Mouse (Mus musculus): ENCODE measurements around the gene Rps6. TPM values are rescaled to one million over a fixed set of nuclear protein-coding genes. Genes with fewer than 3 reads are reported as not detected.

Rps6 gene
- total and polyA plus RNA-seq, 2 experiments: 301 to 380 TPM

DNA sequence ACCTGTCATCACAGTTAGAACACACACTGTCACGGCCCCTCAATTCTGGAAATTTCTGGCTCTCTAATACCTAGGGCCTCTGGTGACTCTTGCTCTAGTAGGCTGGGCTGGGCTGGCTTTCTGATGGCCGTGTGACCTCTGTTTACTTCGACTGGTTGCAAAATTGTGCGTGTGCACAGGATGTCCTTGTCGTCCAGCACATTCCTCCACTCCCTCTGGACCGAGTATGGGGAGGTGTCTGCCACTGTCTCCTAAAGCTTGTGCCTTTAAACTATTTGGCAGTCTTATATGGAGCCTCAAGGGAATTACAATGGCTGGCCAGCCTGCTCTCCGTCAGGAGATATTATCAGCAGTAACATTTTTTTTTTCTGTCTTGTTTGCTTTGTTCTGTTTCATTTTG is 40.2 kb upstream of the Rps6 start:
- H3K79me2 ChIP-seq (ENCODE audit: control insufficient read depth, insufficient read depth, low read length): no peaks in the 10 kb centered on the region
- peak overlapping the region; percentile 63 for H3K27ac ChIP-seq (replicated peaks; ENCODE audit: insufficient read depth, low read depth, low read length)
- H3K36me3 ChIP-seq (ENCODE audit: control insufficient read depth, insufficient read depth, low read length): no peaks in the 10 kb centered on the region
- no peak overlapping the region for H3K4me3 ChIP-seq (ENCODE audit: insufficient read depth, low read depth, low read length)
- DNase-seq (ENCODE audit: extremely low read depth, low read depth, low spot score): peak; percentile 94
- no peaks in the 10 kb centered on the region for H3K27me3 ChIP-seq (ENCODE audit: control insufficient read depth, insufficient read depth, low read length)
- H3K9ac ChIP-seq (ENCODE audit: low read depth, low read length): no peak overlapping the region
- WGBS: 9% methylated on average over 7 of the region's 7 CpGs
- TF ChIP-seq POLR2A (IDR thresholded peaks at IDR 0.05; ENCODE audit: extremely low read depth, insufficient read depth, low read length) (no peak), CTCF (IDR thresholded peaks at IDR 0.05; ENCODE audit: low read depth, low read length) (no peak)
- peaks cover 19% of the 10 kb centered on the region for H3K4me1 ChIP-seq (ENCODE audit: control insufficient read depth, insufficient read depth, low read length)

GRCm38 (mm10) chr4:86887879-86888278 is 30.7 kb upstream of the Rps6 start:
- peaks cover 8% of the 10 kb centered on the region; the same call in 1 of the 2 replicates for H3K4me1 ChIP-seq (ENCODE audit: control insufficient read depth, insufficient read depth, low read length)
- 78% methylated on average over 5 of the region's 5 CpGs for WGBS
- DNase-seq (ENCODE audit: extremely low read depth, low read depth, low spot score): no peak
- no peak overlapping the region for H3K9ac ChIP-seq (ENCODE audit: low read depth, low read length)
- TF ChIP-seq CTCF (IDR thresholded peaks at IDR 0.05; ENCODE audit: low read depth, low read length): peak; percentile 6; the same call in 1 of the 2 replicates
- no peak for TF ChIP-seq POLR2A (IDR thresholded peaks at IDR 0.05; ENCODE audit: extremely low read depth, insufficient read depth, low read length)
- H3K27ac ChIP-seq (replicated peaks; ENCODE audit: insufficient read depth, low read depth, low read length): no peak overlapping the region
- no peaks in the 10 kb centered on the region; the same call in 1 of the 2 replicates for H3K79me2 ChIP-seq (ENCODE audit: control insufficient read depth, insufficient read depth, low read length)
- peaks cover 3% of the 10 kb centered on the region; the same call in 1 of the 2 replicates for H3K36me3 ChIP-seq (ENCODE audit: control insufficient read depth, insufficient read depth, low read length)
- H3K4me3 ChIP-seq (ENCODE audit: insufficient read depth, low read depth, low read length): no peak overlapping the region
- H3K27me3 ChIP-seq (ENCODE audit: control insufficient read depth, insufficient read depth, low read length): no peaks in the 10 kb centered on the region

DNA sequence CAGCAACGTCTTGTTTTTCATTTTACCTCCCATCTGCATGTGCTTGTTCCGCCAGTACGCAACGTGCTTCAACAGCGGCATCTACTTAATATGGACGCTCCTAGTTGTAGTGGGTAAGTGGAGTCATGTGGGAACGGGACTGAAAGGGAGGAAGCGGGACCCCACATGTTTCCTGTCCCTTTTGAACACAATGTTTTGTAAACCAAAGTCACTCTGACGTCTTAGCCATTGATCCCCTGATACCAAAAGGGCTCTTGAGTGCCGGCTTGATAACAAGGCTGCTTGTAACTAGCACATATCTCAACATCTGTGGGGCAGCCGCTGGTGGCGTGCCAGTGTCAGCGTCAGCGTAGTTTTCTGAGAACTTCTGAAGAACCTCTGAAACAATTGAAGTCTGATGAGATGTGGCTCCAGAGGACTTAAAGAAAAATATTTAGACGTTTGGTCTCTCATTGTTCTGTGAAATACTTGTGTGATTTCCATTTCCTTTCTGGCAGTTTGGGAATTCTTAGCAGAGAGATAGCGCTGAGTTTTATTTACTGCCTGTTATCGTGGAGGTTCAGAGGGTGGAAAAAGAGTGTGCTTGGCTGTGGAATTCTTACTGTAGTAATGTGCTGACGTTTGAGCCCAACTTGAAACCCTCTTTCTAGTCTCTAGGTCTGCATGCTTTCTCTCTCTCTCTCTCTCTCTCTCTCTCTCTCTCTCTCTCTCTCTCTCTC is 29.1 kb upstream of the Rps6 start:
- DNase-seq (ENCODE audit: extremely low read depth, low read depth, low spot score): peak; percentile 59
- Histone ChIP-seq H3K79me2 (ENCODE audit: control insufficient read depth, insufficient read depth, low read length) (no peaks in the 10 kb centered on the region; the same call in 1 of the 2 replicates), H3K4me3 (ENCODE audit: insufficient read depth, low read depth, low read length) (peak overlapping the region; percentile 50), H3K27ac (replicated peaks; ENCODE audit: insufficient read depth, low read depth, low read length) (peak overlapping the region; percentile 80), H3K36me3 (ENCODE audit: control insufficient read depth, insufficient read depth, low read length) (peaks cover 3% of the 10 kb centered on the region; the same call in 1 of the 2 replicates), H3K27me3 (ENCODE audit: control insufficient read depth, insufficient read depth, low read length) (no peaks in the 10 kb centered on the region), H3K9ac (ENCODE audit: low read depth, low read length) (peak overlapping the region; percentile 42), H3K4me1 (ENCODE audit: control insufficient read depth, insufficient read depth, low read length) (peaks cover 8% of the 10 kb centered on the region; the same call in 1 of the 2 replicates)
- WGBS: 24% methylated on average over 18 of the region's 18 CpGs
- no peak for TF ChIP-seq CTCF (IDR thresholded peaks at IDR 0.05; ENCODE audit: low read depth, low read length)
- TF ChIP-seq POLR2A (IDR thresholded peaks at IDR 0.05; ENCODE audit: extremely low read depth, insufficient read depth, low read length): no peak

- TF ChIP-seq CTCF (IDR thresholded peaks at IDR 0.05; ENCODE audit: low read depth, low read length): no peak
- TF ChIP-seq POLR2A (IDR thresholded peaks at IDR 0.05; ENCODE audit: extremely low read depth, insufficient read depth, low read length): no peak
- Histone ChIP-seq H3K9ac (ENCODE audit: low read depth, low read length) (peak overlapping the region; percentile 42), H3K4me1 (ENCODE audit: control insufficient read depth, insufficient read depth, low read length) (peaks cover 8% of the 10 kb centered on the region; the same call in 1 of the 2 replicates), H3K36me3 (ENCODE audit: control insufficient read depth, insufficient read depth, low read length) (peaks cover 3% of the 10 kb centered on the region; the same call in 1 of the 2 replicates), H3K27me3 (ENCODE audit: control insufficient read depth, insufficient read depth, low read length) (no peaks in the 10 kb centered on the region), H3K27ac (replicated peaks; ENCODE audit: insufficient read depth, low read depth, low read length) (peak overlapping the region; percentile 80), H3K79me2 (ENCODE audit: control insufficient read depth, insufficient read depth, low read length) (no peaks in the 10 kb centered on the region; the same call in 1 of the 2 replicates), H3K4me3 (ENCODE audit: insufficient read depth, low read depth, low read length) (peak overlapping the region; percentile 50)
- DNase-seq (ENCODE audit: extremely low read depth, low read depth, low spot score): no peak
- WGBS: 37% methylated on average over 12 of the region's 12 CpGs
Measured at GRCm38 (mm10) chr4:86885790-86886159, 28.6 kb upstream of the Rps6 start.

DNA sequence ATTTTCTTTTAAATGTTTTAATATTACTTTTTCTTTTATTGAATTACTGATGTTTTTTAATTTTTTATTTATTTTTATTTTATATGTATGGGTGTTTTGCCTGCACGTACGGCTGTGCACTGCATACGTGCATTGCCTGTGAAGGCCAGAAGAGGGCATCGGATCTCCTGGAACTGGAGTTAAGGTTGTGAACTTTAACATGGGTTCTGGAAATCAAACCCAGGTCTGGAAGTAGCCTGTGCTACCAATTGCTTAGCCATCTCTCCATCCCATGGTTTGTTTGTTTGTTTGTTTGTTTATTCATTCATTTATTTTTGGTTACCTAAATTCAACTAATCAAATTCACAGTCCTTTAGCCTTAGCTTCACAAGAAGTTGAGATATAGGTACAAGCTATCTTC is 27.7 kb upstream of the Rps6 start:
- H3K27me3 ChIP-seq (ENCODE audit: control insufficient read depth, insufficient read depth, low read length): no peaks in the 10 kb centered on the region
- H3K4me1 ChIP-seq (ENCODE audit: control insufficient read depth, insufficient read depth, low read length): peaks cover 8% of the 10 kb centered on the region; the same call in 1 of the 2 replicates
- no peak overlapping the region for H3K4me3 ChIP-seq (ENCODE audit: insufficient read depth, low read depth, low read length)
- no peak for TF ChIP-seq POLR2A (IDR thresholded peaks at IDR 0.05; ENCODE audit: extremely low read depth, insufficient read depth, low read length)
- peak; percentile 83 for TF ChIP-seq CTCF (IDR thresholded peaks at IDR 0.05; ENCODE audit: low read depth, low read length)
- H3K27ac ChIP-seq (replicated peaks; ENCODE audit: insufficient read depth, low read depth, low read length): no peak overlapping the region
- DNase-seq (ENCODE audit: extremely low read depth, low read depth, low spot score): peak; percentile 50
- no peak overlapping the region for H3K9ac ChIP-seq (ENCODE audit: low read depth, low read length)
- 44% methylated on average over 4 of the region's 4 CpGs for WGBS
- H3K36me3 ChIP-seq (ENCODE audit: control insufficient read depth, insufficient read depth, low read length): peaks cover 3% of the 10 kb centered on the region; the same call in 1 of the 2 replicates
- H3K79me2 ChIP-seq (ENCODE audit: control insufficient read depth, insufficient read depth, low read length): no peaks in the 10 kb centered on the region; the same call in 1 of the 2 replicates

GRCm38 (mm10) chr4:86882413-86882812 is 25.2 kb upstream of the Rps6 start:
- no peak overlapping the region for H3K9ac ChIP-seq (ENCODE audit: low read depth, low read length)
- no peaks in the 10 kb centered on the region for H3K79me2 ChIP-seq (ENCODE audit: control insufficient read depth, insufficient read depth, low read length)
- TF ChIP-seq CTCF (IDR thresholded peaks at IDR 0.05; ENCODE audit: low read depth, low read length) (no peak), POLR2A (IDR thresholded peaks at IDR 0.05; ENCODE audit: extremely low read depth, insufficient read depth, low read length) (no peak)
- H3K4me3 ChIP-seq (ENCODE audit: insufficient read depth, low read depth, low read length): no peak overlapping the region
- peaks cover 8% of the 10 kb centered on the region; the same call in 1 of the 2 replicates for H3K4me1 ChIP-seq (ENCODE audit: control insufficient read depth, insufficient read depth, low read length)
- WGBS: 55% methylated on average over 2 of the region's 2 CpGs
- H3K27ac ChIP-seq (replicated peaks; ENCODE audit: insufficient read depth, low read depth, low read length): no peak overlapping the region
- H3K27me3 ChIP-seq (ENCODE audit: control insufficient read depth, insufficient read depth, low read length): no peaks in the 10 kb centered on the region
- H3K36me3 ChIP-seq (ENCODE audit: control insufficient read depth, insufficient read depth, low read length): no peaks in the 10 kb centered on the region
- no peak for DNase-seq (ENCODE audit: extremely low read depth, low read depth, low spot score)
